Mouse (Mus musculus) hindbrain, embryonic 10.5 days (tissue): ENCODE results near the gene Lca5. TPM values are rescaled to one million over a fixed set of nuclear protein-coding genes. Genes with fewer than 3 reads are reported as not detected.

Experiments
- DNase-seq: peaks from one replicate; pipeline ENCODE4 v3.0.0-alpha.2; 2017; ENCODE audit warnings: low spot score
- H3K27ac ChIP-seq: fragments of 300-500 bp; sonication (generic); 2 replicates; pipeline ENCODE4 v1.5.1; 2016; ENCODE audit warnings: mild to moderate bottlenecking, moderate library complexity
- H3K27me3 ChIP-seq: fragments of 300-500 bp; sonication (generic); 2 replicates; pipeline ENCODE4 v1.6.1; 2016; ENCODE audit warnings: mild to moderate bottlenecking; ENCODE audit not compliant: poor library complexity, insufficient read depth, severe bottlenecking
- H3K36me3 ChIP-seq: fragments of 300-500 bp; sonication (generic); 2 replicates; pipeline ENCODE4 v1.6.1; 2016; ENCODE audit warnings: mild to moderate bottlenecking, moderate library complexity
- H3K4me1 ChIP-seq: fragments of 300-500 bp; sonication (generic); replicated peaks from 2 replicates; pipeline ENCODE4 v1.6.1; 2016; ENCODE audit warnings: mild to moderate bottlenecking
- H3K4me3 ChIP-seq: fragments of 300-500 bp; sonication (generic); 2 replicates; pipeline ENCODE4 v1.5.1; 2016; ENCODE audit warnings: mild to moderate bottlenecking, moderate library complexity
- H3K9me3 ChIP-seq: fragments of 300-500 bp; sonication (generic); 2 replicates; pipeline ENCODE4 v1.6.1; 2016; ENCODE audit warnings: mild to moderate bottlenecking, moderate library complexity
- WGBS: fragments of 180-500 bp; shearing (Covaris S2); methylation state at CpG from one replicate; pipeline ENCODE4 v1.1.7; 2016; 5-methylcytosine and 5-hydroxymethylcytosine counted together
- polyA plus RNA-seq: library from polyadenylated mRNA; unstranded; fragments of >200 nt; fragmentation: Nextera tagmentation; extraction: Ambion mirVana; gene quantifications from 2 replicates; pipeline ENCODE4 v1.2.1, GENCODE M21; 2016

Lca5 gene
- polyA plus RNA-seq, 1 experiment from 2014 or later = 20.1 TPM

DNA sequence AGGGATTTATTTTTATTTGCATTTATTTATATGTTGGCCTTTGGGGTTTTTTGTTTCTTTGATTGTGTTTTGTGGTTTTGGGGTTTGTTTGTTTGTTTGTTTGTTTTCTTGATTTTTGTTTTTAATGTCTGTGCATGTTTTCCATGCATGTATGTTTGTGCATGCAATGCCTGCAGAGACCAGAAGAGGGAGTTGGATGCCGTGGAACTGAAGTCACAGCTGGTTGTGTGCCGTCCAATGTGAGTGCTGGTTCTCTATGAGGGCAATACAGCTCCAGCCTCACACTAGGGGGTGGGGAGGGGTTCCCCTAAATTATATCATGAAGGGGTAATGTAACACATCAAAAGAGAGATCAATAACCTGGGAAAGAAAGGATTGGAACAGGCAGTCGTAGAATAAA, 58.2 kb downstream of the Lca5 start:
- DNase-seq = peak; percentile 29
- 46% methylated on average over 3 of the region's 3 CpGs for WGBS
- H3K27ac ChIP-seq = no peak overlapping the region
- no peak overlapping the region for H3K4me3 ChIP-seq
- H3K27me3 ChIP-seq = no peaks in the 10 kb centered on the region
- no peaks in the 10 kb centered on the region for H3K36me3 ChIP-seq
- H3K9me3 ChIP-seq = no peaks in the 10 kb centered on the region
- H3K4me1 ChIP-seq = no peaks in the 10 kb centered on the region

- Histone ChIP-seq H3K27ac (no peak overlapping the region), H3K36me3 (no peaks in the 10 kb centered on the region), H3K27me3 (no peaks in the 10 kb centered on the region), H3K4me3 (no peak overlapping the region), H3K4me1 (no peaks in the 10 kb centered on the region), H3K9me3 (no peaks in the 10 kb centered on the region)
- DNase-seq = peak; percentile 18
Observed at GRCm38 (mm10) chr9:83381317-83381716, 59.6 kb downstream of the Lca5 start.

DNA sequence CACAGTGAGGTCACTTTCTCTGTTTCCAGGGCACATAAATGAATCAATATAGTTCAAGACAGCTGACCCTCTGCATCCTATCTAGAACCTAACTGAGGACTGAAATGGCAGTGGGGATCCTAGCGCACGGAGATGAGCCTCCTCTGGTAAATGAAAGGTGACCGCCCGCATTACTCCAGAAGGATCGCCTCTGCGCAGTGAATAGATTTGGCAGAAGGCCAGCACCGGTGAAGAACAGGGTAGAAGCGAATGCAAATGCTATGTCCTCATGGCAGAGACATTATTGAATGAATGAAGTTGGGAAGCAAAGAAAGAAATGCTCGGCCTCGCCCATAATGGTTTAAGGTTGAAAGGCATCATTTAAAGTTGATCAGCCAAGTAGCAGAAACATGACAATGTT, 61.3 kb downstream of the Lca5 start:
- WGBS = 88% methylated on average over 10 of the region's 10 CpGs
- Histone ChIP-seq H3K36me3 (no peaks in the 10 kb centered on the region), H3K9me3 (no peaks in the 10 kb centered on the region), H3K27me3 (no peaks in the 10 kb centered on the region), H3K4me1 (no peaks in the 10 kb centered on the region), H3K4me3 (no peak overlapping the region), H3K27ac (no peak overlapping the region)
- no peak for DNase-seq

DNA sequence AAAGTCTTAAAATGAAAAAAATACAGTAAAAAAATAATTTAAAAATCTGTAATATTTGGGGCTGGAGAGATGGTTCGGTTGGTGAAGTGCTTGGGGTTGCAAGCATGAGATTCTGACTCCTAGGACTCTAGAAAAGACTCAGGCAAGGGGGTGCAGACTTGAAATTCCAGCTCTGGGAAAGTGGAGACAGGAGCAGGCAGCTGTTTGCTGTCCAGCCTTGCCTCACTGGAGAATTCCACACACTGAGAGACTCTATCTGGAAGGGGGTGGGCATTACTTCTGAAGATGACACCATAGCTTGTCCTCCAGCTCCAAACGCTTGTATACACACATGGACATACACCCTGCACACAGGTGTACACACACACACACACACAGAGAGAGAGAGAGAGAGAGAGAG, 63.8 kb downstream of the Lca5 start:
- H3K36me3 ChIP-seq = no peaks in the 10 kb centered on the region
- 80% methylated on average over 2 of the region's 2 CpGs for WGBS
- H3K4me1 ChIP-seq = no peaks in the 10 kb centered on the region
- no peak for DNase-seq
- H3K27ac ChIP-seq = no peak overlapping the region
- H3K9me3 ChIP-seq = no peaks in the 10 kb centered on the region
- H3K27me3 ChIP-seq = no peaks in the 10 kb centered on the region
- no peak overlapping the region for H3K4me3 ChIP-seq

- Histone ChIP-seq H3K4me3 (no peak overlapping the region), H3K4me1 (no peaks in the 10 kb centered on the region), H3K36me3 (no peaks in the 10 kb centered on the region), H3K9me3 (no peaks in the 10 kb centered on the region), H3K27me3 (no peaks in the 10 kb centered on the region), H3K27ac (no peak overlapping the region)
- 73% methylated on average over 4 of the region's 4 CpGs for WGBS
- no peak for DNase-seq
Observed at GRCm38 (mm10) chr9:83375522-83376176, 65.3 kb downstream of the Lca5 start.

DNA sequence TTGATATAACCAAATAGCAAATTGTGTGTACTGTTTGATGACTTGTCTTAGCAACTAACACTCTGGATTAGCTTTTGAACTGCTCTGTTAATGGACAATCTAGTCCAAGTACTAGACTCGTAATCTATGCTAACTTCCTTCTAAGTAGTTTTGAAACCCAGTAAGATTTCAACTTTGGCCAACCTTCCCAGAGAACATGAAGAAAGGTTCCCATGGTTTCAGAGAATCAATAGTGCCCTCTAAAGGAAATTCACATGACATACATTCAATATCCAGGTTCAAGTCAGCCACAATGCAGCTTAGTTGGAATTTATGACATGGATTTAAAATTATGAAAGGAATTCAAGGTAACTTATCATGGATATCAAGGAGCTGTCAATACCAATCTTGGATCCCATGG, 70.0 kb downstream of the Lca5 start:
- Histone ChIP-seq H3K36me3 (no peaks in the 10 kb centered on the region), H3K4me1 (no peaks in the 10 kb centered on the region), H3K4me3 (no peak overlapping the region), H3K27me3 (no peaks in the 10 kb centered on the region), H3K9me3 (no peaks in the 10 kb centered on the region), H3K27ac (no peak overlapping the region)
- DNase-seq = no peak
- 75% methylated on average over 1 of the region's 1 CpGs for WGBS

- no peak overlapping the region for H3K27ac ChIP-seq
- H3K36me3 ChIP-seq = no peaks in the 10 kb centered on the region
- no peaks in the 10 kb centered on the region for H3K4me1 ChIP-seq
- peak; percentile 35 for DNase-seq
- no peaks in the 10 kb centered on the region for H3K27me3 ChIP-seq
- no peak overlapping the region for H3K4me3 ChIP-seq
- WGBS = 95% methylated on average over 1 of the region's 1 CpGs
- H3K9me3 ChIP-seq = no peaks in the 10 kb centered on the region
Observed at GRCm38 (mm10) chr9:83368234-83368633, 72.7 kb downstream of the Lca5 start.

- Histone ChIP-seq H3K36me3 (no peaks in the 10 kb centered on the region), H3K4me1 (peaks cover 20% of the 10 kb centered on the region), H3K9me3 (no peaks in the 10 kb centered on the region), H3K27ac (no peak overlapping the region), H3K4me3 (no peak overlapping the region), H3K27me3 (peaks cover 38% of the 10 kb centered on the region)
- no peak for DNase-seq
- WGBS = 79% methylated on average over 4 of the region's 4 CpGs
Observed at GRCm38 (mm10) chr9:83355802-83356201, 85.1 kb downstream of the Lca5 start.

GRCm38 (mm10) chr9:83353316-83353715, 87.6 kb downstream of the Lca5 start:
- WGBS = 71% methylated on average over 7 of the region's 7 CpGs
- no peak for DNase-seq
- no peaks in the 10 kb centered on the region for H3K36me3 ChIP-seq
- H3K4me1 ChIP-seq = peaks cover 41% of the 10 kb centered on the region
- no peak overlapping the region for H3K27ac ChIP-seq
- H3K4me3 ChIP-seq = no peak overlapping the region
- no peaks in the 10 kb centered on the region for H3K9me3 ChIP-seq
- peaks cover 41% of the 10 kb centered on the region for H3K27me3 ChIP-seq

DNA sequence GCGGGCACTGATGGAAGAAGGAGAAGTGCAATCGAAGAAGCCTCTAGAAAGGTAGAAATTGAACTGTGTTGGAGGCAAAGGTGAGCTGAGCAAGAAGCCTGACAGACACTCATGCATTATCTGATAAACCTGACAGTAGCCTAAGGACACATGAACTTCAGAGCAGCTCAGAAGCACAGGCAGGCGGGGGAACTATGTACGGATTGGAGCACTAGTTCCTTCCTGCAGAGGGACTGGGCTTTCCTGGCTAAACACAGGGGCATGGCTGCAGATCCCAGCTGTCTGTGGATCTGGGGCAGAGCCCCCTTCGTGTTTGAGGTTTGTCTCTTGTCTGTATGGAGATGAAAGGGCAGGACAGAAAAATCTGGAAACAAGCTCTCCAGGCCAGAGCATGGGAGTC, 89.8 kb downstream of the Lca5 start:
- 63% methylated on average over 5 of the region's 5 CpGs for WGBS
- Histone ChIP-seq H3K36me3 (no peaks in the 10 kb centered on the region), H3K4me3 (no peak overlapping the region), H3K27me3 (peaks cover 29% of the 10 kb centered on the region), H3K27ac (peak overlapping the region; percentile 59; the same call in 1 of the 2 replicates), H3K9me3 (no peaks in the 10 kb centered on the region), H3K4me1 (peaks cover 35% of the 10 kb centered on the region)
- no peak for DNase-seq

DNA sequence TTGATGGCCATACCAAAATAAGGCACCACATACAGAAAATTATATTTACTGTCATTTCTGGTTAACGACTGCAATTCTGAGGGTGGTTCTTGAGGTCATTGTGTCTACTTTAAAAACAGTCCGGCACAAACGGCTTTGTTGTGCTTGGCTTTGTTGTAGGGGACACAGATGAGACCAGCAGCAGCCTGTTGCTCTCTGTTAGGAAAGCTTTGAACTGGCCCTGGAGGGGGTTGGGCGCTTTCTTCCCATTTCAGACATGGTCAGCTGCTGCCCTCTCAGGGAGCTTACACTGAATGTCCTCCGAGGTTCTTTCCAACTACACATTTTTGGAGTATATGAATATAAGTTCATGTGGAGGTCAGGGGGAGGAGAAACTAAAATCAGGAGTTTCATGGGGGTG, 90.3 kb downstream of the Lca5 start:
- H3K4me3 ChIP-seq = no peak overlapping the region
- H3K27ac ChIP-seq = peak overlapping the region; percentile 59; the same call in 1 of the 2 replicates
- H3K36me3 ChIP-seq = no peaks in the 10 kb centered on the region
- DNase-seq = peak; percentile 65
- H3K27me3 ChIP-seq = peaks cover 25% of the 10 kb centered on the region
- peaks cover 31% of the 10 kb centered on the region for H3K4me1 ChIP-seq
- 2% methylated on average over 5 of the region's 5 CpGs for WGBS
- H3K9me3 ChIP-seq = no peaks in the 10 kb centered on the region

GRCm38 (mm10) chr9:83349905-83350304, 91.0 kb downstream of the Lca5 start:
- Histone ChIP-seq H3K27ac (peak overlapping the region; percentile 71), H3K4me3 (no peak overlapping the region), H3K36me3 (no peaks in the 10 kb centered on the region), H3K4me1 (peaks cover 31% of the 10 kb centered on the region), H3K27me3 (peaks cover 18% of the 10 kb centered on the region; the same call in 1 of the 2 replicates), H3K9me3 (no peaks in the 10 kb centered on the region)
- WGBS = 7% methylated on average over 1 of the region's 1 CpGs
- peak; percentile 15 for DNase-seq

GRCm38 (mm10) chr9:83349504-83349903, 91.4 kb downstream of the Lca5 start:
- peak; percentile 43 for DNase-seq
- WGBS = 1% methylated on average over 3 of the region's 3 CpGs
- Histone ChIP-seq H3K4me3 (no peak overlapping the region), H3K9me3 (no peaks in the 10 kb centered on the region), H3K27ac (peak overlapping the region; percentile 71), H3K36me3 (no peaks in the 10 kb centered on the region), H3K27me3 (peaks cover 18% of the 10 kb centered on the region; the same call in 1 of the 2 replicates), H3K4me1 (peaks cover 31% of the 10 kb centered on the region)

DNA sequence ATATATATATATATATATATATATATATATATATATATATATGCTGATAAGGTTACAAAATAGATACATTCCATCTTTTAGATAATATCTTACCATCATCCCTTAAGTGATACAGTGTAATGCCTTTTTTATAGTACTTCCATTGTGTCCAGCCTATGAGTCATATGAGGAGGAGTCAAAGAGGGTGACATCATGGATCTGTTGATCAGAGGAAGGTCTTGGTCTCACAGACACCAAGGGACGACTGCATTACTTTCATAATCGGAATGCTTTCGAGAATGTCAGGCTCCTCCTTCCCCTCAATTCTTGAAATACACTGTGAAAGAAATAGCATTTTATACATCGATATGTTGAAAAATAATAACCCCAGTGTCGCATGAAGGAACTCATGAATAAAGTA, 93.4 kb downstream of the Lca5 start:
- Histone ChIP-seq H3K9me3 (no peaks in the 10 kb centered on the region), H3K4me1 (peaks cover 31% of the 10 kb centered on the region), H3K36me3 (no peaks in the 10 kb centered on the region), H3K4me3 (no peak overlapping the region), H3K27me3 (peaks cover 11% of the 10 kb centered on the region; the same call in 1 of the 2 replicates), H3K27ac (no peak overlapping the region)
- WGBS = 95% methylated on average over 5 of the region's 5 CpGs
- no peak for DNase-seq
